Mouse (Mus musculus) midbrain, embryonic 14.5 days (tissue): ENCODE measurements at regions not wholly inside any gene's neighbourhood (a gene's known extent, or its start where the extent isn't known, plus 50 kb on each side); places are given as distances from the start of the nearest gene placed in this dataset.

Experiments used
- ATAC-seq: fragments of 200-750 bp; cut with Nextera tagmentation; 2 replicates; pipeline ENCODE4 v1.8.0; 2017; ENCODE audit warnings: moderate number of reproducible peaks, moderate library complexity; ENCODE audit not compliant: low FRiP score, low TSS enrichment
- DNase-seq: peaks from one replicate; pipeline ENCODE4 v3.0.0-alpha.2; 2015
- H3K27ac ChIP-seq: fragments of 300-500 bp; sonication (generic); replicated peaks from 2 replicates; pipeline ENCODE4 v1.5.1; 2014; ENCODE audit warnings: mild to moderate bottlenecking, low read depth, low read length, moderate library complexity
- H3K27me3 ChIP-seq: fragments of 300-500 bp; sonication (generic); 2 replicates; pipeline ENCODE4 v1.6.1; 2014; ENCODE audit warnings: low read length, control low read depth, mixed read lengths; ENCODE audit not compliant: control insufficient read depth, insufficient read depth
- H3K36me3 ChIP-seq: fragments of 300-500 bp; sonication (generic); 2 replicates; pipeline ENCODE4 v1.6.1; 2014; ENCODE audit warnings: low read length, control low read depth; ENCODE audit not compliant: control insufficient read depth, insufficient read depth
- H3K4me1 ChIP-seq: fragments of 300-500 bp; sonication (generic); 2 replicates; pipeline ENCODE4 v1.6.1; 2014; ENCODE audit warnings: mild to moderate bottlenecking, antibody characterized with exemption, low read length, control low read depth; ENCODE audit not compliant: control insufficient read depth, insufficient read depth
- H3K4me2 ChIP-seq: fragments of 300-500 bp; sonication (generic); 2 replicates; pipeline ENCODE4 v1.6.1; 2014; ENCODE audit warnings: mild to moderate bottlenecking, low read length, moderate library complexity
- H3K4me3 ChIP-seq: fragments of 300-500 bp; sonication (generic); replicated peaks from 2 replicates; pipeline ENCODE4 v1.5.1; 2014; ENCODE audit warnings: low read depth, low read length
- H3K9ac ChIP-seq: fragments of 300-500 bp; sonication (generic); replicated peaks from 2 replicates; pipeline ENCODE4 v1.6.1; 2014; ENCODE audit warnings: mild to moderate bottlenecking, low read length, moderate library complexity
- H3K9me3 ChIP-seq: fragments of 300-500 bp; sonication (generic); 2 replicates; pipeline ENCODE4 v1.6.1; 2016; ENCODE audit warnings: low read length, control low read depth, mixed read lengths; ENCODE audit not compliant: control insufficient read depth
- WGBS: fragments of 180-500 bp; shearing (Covaris S2); extraction: QIAGEN DNeasy Blood & Tissue Kit; methylation state at CpG from one replicate; pipeline ENCODE4 v1.1.7; 2014; 5-methylcytosine and 5-hydroxymethylcytosine counted together

GRCm38 (mm10) chr13:91365270-91365952 is 94.7 kb upstream of the Ssbp2 start:
- H3K4me2 ChIP-seq = no peak overlapping the region
- H3K4me3 ChIP-seq = no peak overlapping the region
- 70% methylated on average over 2 of the region's 2 CpGs for WGBS
- H3K9me3 ChIP-seq = no peaks in the 10 kb centered on the region
- H3K9ac ChIP-seq = no peak overlapping the region
- no peaks in the 10 kb centered on the region for H3K36me3 ChIP-seq
- no peaks in the 10 kb centered on the region for H3K27me3 ChIP-seq
- ATAC-seq = peak; percentile 49
- peaks cover 21% of the 10 kb centered on the region for H3K4me1 ChIP-seq
- H3K27ac ChIP-seq = no peak overlapping the region
- DNase-seq = peak; percentile 73

GRCm38 (mm10) chr13:91366540-91366939 is 93.5 kb upstream of the Ssbp2 start:
- no peaks in the 10 kb centered on the region for H3K36me3 ChIP-seq

GRCm38 (mm10) chr13:91367896-91368556 is 92.1 kb upstream of the Ssbp2 start:
- no peaks in the 10 kb centered on the region for H3K9me3 ChIP-seq
- no peaks in the 10 kb centered on the region for H3K27me3 ChIP-seq
- no peaks in the 10 kb centered on the region for H3K36me3 ChIP-seq
- H3K4me3 ChIP-seq = no peak overlapping the region
- DNase-seq (peak; percentile 50), ATAC-seq (no peak)
- H3K4me2 ChIP-seq = no peak overlapping the region
- 43% methylated on average over 7 of the region's 7 CpGs for WGBS
- peaks cover 38% of the 10 kb centered on the region for H3K4me1 ChIP-seq
- no peak overlapping the region for H3K9ac ChIP-seq
- no peak overlapping the region for H3K27ac ChIP-seq

More at GRCm38 (mm10) chr13:91366540-91366939, 93.5 kb upstream of the Ssbp2 start:
- WGBS = 77% methylated on average over 4 of the region's 4 CpGs
- no peak for ATAC-seq
- Histone ChIP-seq H3K4me1 (peaks cover 24% of the 10 kb centered on the region), H3K27ac (no peak overlapping the region), H3K4me2 (no peak overlapping the region), H3K9ac (no peak overlapping the region), H3K9me3 (no peaks in the 10 kb centered on the region), H3K4me3 (no peak overlapping the region), H3K27me3 (no peaks in the 10 kb centered on the region)
- no peak for DNase-seq

GRCm38 (mm10) chr13:91368664-91369063 is 91.4 kb upstream of the Ssbp2 start:
- DNase-seq (no peak), ATAC-seq (no peak)
- Histone ChIP-seq H3K36me3 (no peaks in the 10 kb centered on the region), H3K27me3 (no peaks in the 10 kb centered on the region), H3K4me3 (no peak overlapping the region), H3K4me2 (no peak overlapping the region), H3K9me3 (no peaks in the 10 kb centered on the region), H3K4me1 (peaks cover 43% of the 10 kb centered on the region), H3K27ac (0 out of 2 replicates have a peak overlapping the region, but pooled peaks have one; percentile 2), H3K9ac (no peak overlapping the region)
- 83% methylated on average over 7 of the region's 7 CpGs for WGBS

GRCm38 (mm10) chr13:91370021-91370420 is 90.1 kb upstream of the Ssbp2 start:
- Histone ChIP-seq H3K4me3 (peak overlapping the region; percentile 33; the same call in 1 of the 2 replicates), H3K27ac (peak overlapping the region; percentile 85), H3K9me3 (no peaks in the 10 kb centered on the region), H3K9ac (no peak overlapping the region), H3K36me3 (no peaks in the 10 kb centered on the region), H3K4me2 (peak overlapping the region; percentile 62), H3K27me3 (no peaks in the 10 kb centered on the region), H3K4me1 (peaks cover 55% of the 10 kb centered on the region)
- ATAC-seq = no peak
- 24% methylated on average over 3 of the region's 3 CpGs for WGBS
- DNase-seq = no peak

GRCm38 (mm10) chr13:91370441-91370840 is 89.6 kb upstream of the Ssbp2 start:
- H3K4me2 ChIP-seq = peak overlapping the region; percentile 62
- ATAC-seq = peak; percentile 36
- DNase-seq = no peak
- no peaks in the 10 kb centered on the region for H3K36me3 ChIP-seq
- WGBS = 2% methylated on average over 11 of the region's 11 CpGs
- H3K27ac ChIP-seq = peak overlapping the region; percentile 85
- H3K27me3 ChIP-seq = no peaks in the 10 kb centered on the region
- H3K4me3 ChIP-seq = peak overlapping the region; percentile 33
- no peak overlapping the region; the same call in 1 of the 2 replicates for H3K9ac ChIP-seq
- no peaks in the 10 kb centered on the region for H3K9me3 ChIP-seq
- H3K4me1 ChIP-seq = peaks cover 55% of the 10 kb centered on the region

GRCm38 (mm10) chr13:91370886-91371595 is 89.0 kb upstream of the Ssbp2 start:
- peak overlapping the region; percentile 85 for H3K27ac ChIP-seq
- H3K27me3 ChIP-seq = no peaks in the 10 kb centered on the region
- peaks cover 55% of the 10 kb centered on the region for H3K4me1 ChIP-seq
- no peak overlapping the region; the same call in 1 of the 2 replicates for H3K9ac ChIP-seq
- peak overlapping the region; percentile 33 for H3K4me3 ChIP-seq
- ATAC-seq (peak; percentile 92), DNase-seq (peak; percentile 99)
- peak overlapping the region; percentile 62 for H3K4me2 ChIP-seq
- WGBS = under 1% methylated on average over 28 of the region's 28 CpGs
- no peaks in the 10 kb centered on the region for H3K36me3 ChIP-seq
- H3K9me3 ChIP-seq = no peaks in the 10 kb centered on the region

- Histone ChIP-seq H3K4me3 (peak overlapping the region; percentile 33), H3K4me1 (peaks cover 55% of the 10 kb centered on the region), H3K9ac (no peak overlapping the region; the same call in 1 of the 2 replicates), H3K27me3 (no peaks in the 10 kb centered on the region), H3K36me3 (no peaks in the 10 kb centered on the region), H3K27ac (peak overlapping the region; percentile 85), H3K4me2 (peak overlapping the region; percentile 62), H3K9me3 (no peaks in the 10 kb centered on the region)
- DNase-seq = no peak
- peak; percentile 3; the same call in 1 of the 2 replicates for ATAC-seq
- WGBS = 22% methylated on average over 2 of the region's 2 CpGs
Measured at GRCm38 (mm10) chr13:91371596-91371987, 88.5 kb upstream of the Ssbp2 start.
